Mouse (Mus musculus): Measurements from ENCODE around the gene Ddi2. TPM values are rescaled to one million over a fixed set of nuclear protein-coding genes. Genes with fewer than 3 reads are reported as not detected.

The Ddi2 gene
- polyA plus RNA-seq, 2 experiments, result 18.5 to 22.1 TPM

DNA sequence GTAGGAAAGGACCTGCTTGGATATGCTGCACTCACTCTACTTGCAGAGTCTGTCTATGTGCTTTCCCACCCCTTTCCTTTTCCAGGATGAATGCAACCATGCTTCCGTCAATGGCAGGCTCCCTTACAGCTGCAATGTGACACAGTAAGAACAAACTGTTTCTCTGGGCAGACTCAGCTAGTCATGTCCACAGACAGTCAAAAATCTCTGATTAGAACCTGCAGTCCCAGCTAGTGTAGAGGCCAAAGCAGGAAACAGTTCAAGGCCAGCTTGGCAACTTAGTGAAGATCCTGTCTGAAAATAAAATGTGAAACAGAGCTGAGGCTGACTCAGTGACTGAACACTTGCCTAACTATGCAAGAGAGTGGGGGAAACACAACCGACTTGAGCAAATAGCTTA, 18.6 kb downstream of the Ddi2 start:
- WGBS, result 90% methylated on average over 2 of the region's 2 CpGs
- no peaks in the 10 kb centered on the region for H3K9me3 ChIP-seq (ENCODE audit: control insufficient read depth, low read length)
- ATAC-seq (ENCODE audit: low FRiP score, low read depth) (no peak), DNase-seq (ENCODE audit: low spot score) (no peak)
- no peak overlapping the region for H3K9ac ChIP-seq (ENCODE audit: low read depth, low read length, severe bottlenecking)
- TF ChIP-seq POLR2A (IDR thresholded peaks at IDR 0.05; ENCODE audit: borderline replicate concordance, extremely low read depth, insufficient read depth, insufficient read length), result no peak
- H3K4me3 ChIP-seq (replicated peaks; ENCODE audit: low read length), result no peak overlapping the region
- no peak overlapping the region for H3K27ac ChIP-seq (replicated peaks; ENCODE audit: low read depth, low read length)
- no peak overlapping the region for H3K4me2 ChIP-seq (replicated peaks; ENCODE audit: low read depth, low read length, severe bottlenecking)
- no peaks in the 10 kb centered on the region for H3K27me3 ChIP-seq (ENCODE audit: control insufficient read depth, insufficient read depth, low read length)
- H3K36me3 ChIP-seq (ENCODE audit: control insufficient read depth, insufficient read depth, low read length), result peaks cover 91% of the 10 kb centered on the region
- H3K4me1 ChIP-seq (ENCODE audit: control insufficient read depth, insufficient read depth, low read length), result no peaks in the 10 kb centered on the region

- H3K9ac ChIP-seq (ENCODE audit: low read depth, low read length, severe bottlenecking), result no peak overlapping the region
- DNase-seq (ENCODE audit: low spot score) (no peak), ATAC-seq (ENCODE audit: low FRiP score, low read depth) (no peak)
- no peak overlapping the region for H3K4me3 ChIP-seq (replicated peaks; ENCODE audit: low read length)
- 96% methylated on average over 8 of the region's 8 CpGs for WGBS
- no peak overlapping the region for H3K4me2 ChIP-seq (replicated peaks; ENCODE audit: low read depth, low read length, severe bottlenecking)
- no peak overlapping the region for H3K27ac ChIP-seq (replicated peaks; ENCODE audit: low read depth, low read length)
- TF ChIP-seq POLR2A (IDR thresholded peaks at IDR 0.05; ENCODE audit: borderline replicate concordance, extremely low read depth, insufficient read depth, insufficient read length), result no peak
- H3K27me3 ChIP-seq (ENCODE audit: control insufficient read depth, insufficient read depth, low read length), result no peaks in the 10 kb centered on the region
- peaks cover 92% of the 10 kb centered on the region for H3K36me3 ChIP-seq (ENCODE audit: control insufficient read depth, insufficient read depth, low read length)
- no peaks in the 10 kb centered on the region for H3K9me3 ChIP-seq (ENCODE audit: control insufficient read depth, low read length)
- H3K4me1 ChIP-seq (ENCODE audit: control insufficient read depth, insufficient read depth, low read length), result no peaks in the 10 kb centered on the region
Observed at GRCm38 (mm10) chr4:141694719-141695118, 28.5 kb downstream of the Ddi2 start.

- H3K27ac ChIP-seq (replicated peaks; ENCODE audit: low read depth, low read length), result no peak overlapping the region
- WGBS, result 89% methylated on average over 8 of the region's 8 CpGs
- no peak overlapping the region for H3K9ac ChIP-seq (ENCODE audit: low read depth, low read length, severe bottlenecking)
- H3K4me3 ChIP-seq (replicated peaks; ENCODE audit: low read length), result no peak overlapping the region
- no peaks in the 10 kb centered on the region for H3K9me3 ChIP-seq (ENCODE audit: control insufficient read depth, low read length)
- DNase-seq (ENCODE audit: low spot score) (no peak), ATAC-seq (ENCODE audit: low FRiP score, low read depth) (no peak)
- no peaks in the 10 kb centered on the region for H3K27me3 ChIP-seq (ENCODE audit: control insufficient read depth, insufficient read depth, low read length)
- no peak for TF ChIP-seq POLR2A (IDR thresholded peaks at IDR 0.05; ENCODE audit: borderline replicate concordance, extremely low read depth, insufficient read depth, insufficient read length)
- no peaks in the 10 kb centered on the region for H3K4me1 ChIP-seq (ENCODE audit: control insufficient read depth, insufficient read depth, low read length)
- no peak overlapping the region for H3K4me2 ChIP-seq (replicated peaks; ENCODE audit: low read depth, low read length, severe bottlenecking)
- H3K36me3 ChIP-seq (ENCODE audit: control insufficient read depth, insufficient read depth, low read length), result peaks cover 84% of the 10 kb centered on the region
Observed at GRCm38 (mm10) chr4:141688505-141688904, 34.7 kb downstream of the Ddi2 start.

- no peak for ATAC-seq (ENCODE audit: low FRiP score, low read depth)
Observed at GRCm38 (mm10) chr4:141686525-141686924, 36.7 kb downstream of the Ddi2 start.

GRCm38 (mm10) chr4:141686093-141686492, 37.1 kb downstream of the Ddi2 start:
- DNase-seq (ENCODE audit: low spot score) (no peak), ATAC-seq (ENCODE audit: low FRiP score, low read depth) (no peak)
- H3K9me3 ChIP-seq (ENCODE audit: control insufficient read depth, low read length), result no peaks in the 10 kb centered on the region
- H3K4me1 ChIP-seq (ENCODE audit: control insufficient read depth, insufficient read depth, low read length), result no peaks in the 10 kb centered on the region
- H3K27me3 ChIP-seq (ENCODE audit: control insufficient read depth, insufficient read depth, low read length), result no peaks in the 10 kb centered on the region
- H3K27ac ChIP-seq (replicated peaks; ENCODE audit: low read depth, low read length), result no peak overlapping the region
- H3K36me3 ChIP-seq (ENCODE audit: control insufficient read depth, insufficient read depth, low read length), result peaks cover 78% of the 10 kb centered on the region
- no peak for TF ChIP-seq POLR2A (IDR thresholded peaks at IDR 0.05; ENCODE audit: borderline replicate concordance, extremely low read depth, insufficient read depth, insufficient read length)
- WGBS, result 91% methylated on average over 3 of the region's 3 CpGs
- no peak overlapping the region for H3K4me3 ChIP-seq (replicated peaks; ENCODE audit: low read length)
- H3K9ac ChIP-seq (ENCODE audit: low read depth, low read length, severe bottlenecking), result no peak overlapping the region
- no peak overlapping the region for H3K4me2 ChIP-seq (replicated peaks; ENCODE audit: low read depth, low read length, severe bottlenecking)

More at GRCm38 (mm10) chr4:141686525-141686924, 36.7 kb downstream of the Ddi2 start:
- 72% methylated on average over 8 of the region's 8 CpGs for WGBS
- Histone ChIP-seq H3K36me3 (ENCODE audit: control insufficient read depth, insufficient read depth, low read length) (peaks cover 82% of the 10 kb centered on the region), H3K4me1 (ENCODE audit: control insufficient read depth, insufficient read depth, low read length) (no peaks in the 10 kb centered on the region), H3K27me3 (ENCODE audit: control insufficient read depth, insufficient read depth, low read length) (no peaks in the 10 kb centered on the region), H3K27ac (replicated peaks; ENCODE audit: low read depth, low read length) (no peak overlapping the region), H3K9me3 (ENCODE audit: control insufficient read depth, low read length) (no peaks in the 10 kb centered on the region), H3K9ac (ENCODE audit: low read depth, low read length, severe bottlenecking) (no peak overlapping the region), H3K4me2 (replicated peaks; ENCODE audit: low read depth, low read length, severe bottlenecking) (no peak overlapping the region), H3K4me3 (replicated peaks; ENCODE audit: low read length) (no peak overlapping the region)
- no peak for TF ChIP-seq POLR2A (IDR thresholded peaks at IDR 0.05; ENCODE audit: borderline replicate concordance, extremely low read depth, insufficient read depth, insufficient read length)
- no peak for DNase-seq (ENCODE audit: low spot score)

- Histone ChIP-seq H3K4me3 (replicated peaks; ENCODE audit: low read length) (no peak within 1 kb of the TSS), H3K4me1 (ENCODE audit: control insufficient read depth, insufficient read depth, low read length) (no peaks in the 10 kb centered on the region), H3K4me2 (replicated peaks; ENCODE audit: low read depth, low read length, severe bottlenecking) (no peak within 1 kb of the TSS), H3K36me3 (ENCODE audit: control insufficient read depth, insufficient read depth, low read length) (peaks cover 72% of the 10 kb centered on the region), H3K27ac (replicated peaks; ENCODE audit: low read depth, low read length) (no peak within 1 kb of the TSS), H3K9me3 (ENCODE audit: control insufficient read depth, low read length) (no peaks in the 10 kb centered on the region), H3K9ac (ENCODE audit: low read depth, low read length, severe bottlenecking) (no peak within 1 kb of the TSS), H3K27me3 (ENCODE audit: control insufficient read depth, insufficient read depth, low read length) (no peaks in the 10 kb centered on the region)
- TF ChIP-seq POLR2A (IDR thresholded peaks at IDR 0.05; ENCODE audit: borderline replicate concordance, extremely low read depth, insufficient read depth, insufficient read length), result no peak
- ATAC-seq (ENCODE audit: low FRiP score, low read depth), result no peak
- no peak for DNase-seq (ENCODE audit: low spot score)
- 96% methylated on average over 6 of the region's 6 CpGs for WGBS
Observed at GRCm38 (mm10) chr4:141685499-141685898, 37.7 kb downstream of the Ddi2 start, which contains the start of gene Rsc1a1. Rsc1a1 (minus strand) TSS chr4:141685599.
